Mouse (Mus musculus) inflammation-experienced regulatory T-cells, adult 6 months (primary cell): Measurements from ENCODE around the gene Nckap5. TPM values are rescaled to one million over a fixed set of nuclear protein-coding genes. Genes with fewer than 3 reads are reported as not detected.

ENCODE experiments used
- ATAC-seq: one replicate; pipeline ENCODE4 v1.8.0; 2017
- polyA plus RNA-seq, 3 experiments: library from polyadenylated mRNA; unstranded; fragments of 100-300 nt; shearing (Covaris generic); gene quantifications; one replicate each; pipeline ENCODE4 v1.2.1; 2017

Gene Nckap5
- polyA plus RNA-seq, 3 experiments from 2014 or later, result 0.18 to 1.2 (median 1.1) TPM

GRCm38 (mm10) chr1:125984570-125984969 is 846.0 kb downstream of the Nckap5 start:
- ATAC-seq, result no peak

GRCm38 (mm10) chr1:125974649-125975048 is 856.0 kb downstream of the Nckap5 start:
- ATAC-seq, result no peak

DNA sequence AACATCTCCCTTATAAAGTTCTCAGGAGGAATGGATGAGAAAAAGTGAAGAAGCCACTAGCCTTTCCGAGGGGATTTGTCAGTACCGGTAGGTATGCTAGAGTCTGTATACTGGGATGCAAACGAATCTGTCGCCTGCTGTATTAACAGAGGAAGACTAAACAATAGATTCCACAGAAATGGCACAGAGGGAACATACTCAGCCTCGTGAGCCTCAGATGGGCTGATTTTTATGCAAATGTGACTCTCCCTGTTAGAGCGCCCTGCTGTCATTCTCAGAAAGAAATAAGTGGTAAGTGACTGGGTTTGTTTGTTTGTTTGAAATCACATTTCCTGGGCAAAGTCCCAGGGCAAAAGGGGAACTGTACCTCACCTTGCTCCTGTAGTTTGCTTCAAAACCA is 858.7 kb downstream of the Nckap5 start:
- ATAC-seq, result no peak

DNA sequence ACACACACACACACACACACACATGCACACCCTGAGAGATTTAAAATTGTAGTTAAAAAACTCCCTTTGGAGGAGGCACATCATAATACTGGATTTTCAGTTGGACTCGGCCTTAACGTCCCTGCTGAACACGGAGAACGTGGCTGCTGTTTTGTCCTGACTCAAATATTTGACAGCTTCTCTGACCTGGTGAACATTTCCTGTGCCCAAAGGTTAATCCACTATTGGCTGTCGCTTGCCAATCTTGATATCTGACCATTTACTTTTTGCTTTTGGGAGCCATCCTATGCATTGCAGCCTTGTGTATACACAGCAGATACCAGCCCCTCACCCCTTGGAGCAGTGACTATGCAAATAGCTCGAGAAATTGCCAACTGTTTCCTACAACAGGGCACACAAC is 862.9 kb downstream of the Nckap5 start:
- no peak for ATAC-seq

- no peak for ATAC-seq
Observed at GRCm38 (mm10) chr1:125951026-125951425, 879.6 kb downstream of the Nckap5 start.

DNA sequence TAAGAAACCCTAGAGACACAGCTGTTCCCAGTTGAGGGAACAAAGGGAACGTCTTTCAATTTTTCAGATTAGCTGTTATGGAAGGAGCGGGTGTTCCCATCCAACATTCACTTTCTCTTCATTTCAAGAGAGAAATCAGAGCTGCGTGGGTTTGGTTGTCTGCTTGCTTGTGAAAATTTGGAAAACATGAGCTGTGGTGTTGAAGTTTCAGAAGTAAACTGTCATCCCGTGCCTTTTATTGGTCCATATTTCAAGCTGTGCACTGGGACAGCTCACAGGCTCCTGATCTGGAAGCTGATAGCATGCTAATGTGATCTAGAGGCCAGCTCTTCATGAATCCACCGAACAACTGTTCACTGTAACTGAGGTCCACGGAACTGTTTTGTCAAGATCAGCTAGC is 881.5 kb downstream of the Nckap5 start:
- no peak for ATAC-seq

DNA sequence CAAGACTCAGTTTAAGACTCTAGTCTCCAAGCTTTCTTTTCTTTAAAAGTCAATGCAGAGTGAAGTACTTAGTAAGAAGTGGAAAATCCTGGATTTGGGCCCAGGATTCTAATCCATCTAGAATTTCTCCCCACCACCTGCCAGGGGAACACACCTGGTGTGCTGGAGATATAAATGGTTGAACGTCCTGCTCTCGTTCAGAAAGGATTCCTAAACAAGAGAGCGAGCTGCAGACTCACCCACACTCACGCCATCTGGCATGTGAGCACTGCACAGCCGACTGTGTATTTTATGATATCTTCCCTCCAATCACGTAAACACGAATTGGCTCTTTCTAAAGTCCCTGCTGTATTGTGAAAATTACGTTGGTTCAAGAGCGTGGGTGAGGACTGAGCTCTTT is 885.5 kb downstream of the Nckap5 start:
- ATAC-seq, result no peak

GRCm38 (mm10) chr1:125943305-125943704 is 887.3 kb downstream of the Nckap5 start:
- ATAC-seq, result no peak

- no peak for ATAC-seq
Observed at GRCm38 (mm10) chr1:125925486-125925885, 905.1 kb downstream of the Nckap5 start.

GRCm38 (mm10) chr1:125923062-125923461 is 907.5 kb downstream of the Nckap5 start:
- ATAC-seq, result no peak

GRCm38 (mm10) chr1:125920696-125921095 is 909.9 kb downstream of the Nckap5 start:
- ATAC-seq, result no peak

DNA sequence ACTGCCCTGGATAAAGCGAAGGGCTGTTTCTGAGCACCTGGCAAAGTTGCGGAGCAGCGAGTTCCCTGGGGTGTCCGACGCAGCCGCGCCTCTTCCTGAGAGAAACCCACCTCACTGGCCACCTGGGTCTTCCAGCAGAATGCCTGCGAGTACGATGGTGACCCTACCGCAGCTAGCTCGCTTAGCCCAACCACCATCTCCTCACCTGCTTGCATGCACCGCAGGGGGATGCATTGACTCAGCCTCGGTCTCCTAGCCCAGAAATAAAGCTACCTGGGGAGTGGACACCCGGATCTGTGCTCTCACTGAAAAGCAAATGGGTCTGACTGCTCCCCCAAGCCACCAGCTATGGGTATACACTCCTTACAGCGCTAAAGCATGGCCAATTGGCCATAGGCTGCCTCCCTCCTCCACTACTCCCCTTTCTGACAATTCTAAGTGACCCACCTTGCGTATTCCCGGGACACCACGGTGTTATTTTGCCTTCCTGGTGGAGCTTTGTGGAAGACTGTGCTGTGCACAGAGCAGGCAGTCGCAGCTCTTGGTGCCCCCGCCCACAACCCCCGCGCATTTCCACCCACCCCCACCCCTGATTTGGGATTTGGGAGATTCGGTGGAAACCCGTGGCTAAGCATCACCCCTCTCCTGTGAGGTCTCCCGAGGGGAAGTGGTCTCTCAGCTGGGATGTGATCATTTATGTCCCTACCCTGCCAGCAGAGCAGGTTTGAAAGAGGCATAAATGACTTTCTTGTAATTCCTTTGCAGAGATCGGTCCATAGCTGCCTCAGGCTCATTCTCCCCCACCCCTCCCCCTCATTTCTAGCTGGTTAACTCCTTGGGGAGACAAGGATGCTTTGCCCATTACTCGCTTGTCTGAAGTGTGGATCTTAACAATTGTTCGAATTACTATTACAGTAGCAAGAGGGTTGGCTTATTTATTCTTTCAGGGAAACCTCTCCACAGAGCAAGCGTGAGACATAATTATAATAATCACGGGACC is 917.7 kb downstream of the Nckap5 start, which contains the start of gene Lypd1:
TSS of gene Lypd1 (minus strand) at position 501 of the 1,000 bp plus-strand sequence.
- ATAC-seq, result no peak

DNA sequence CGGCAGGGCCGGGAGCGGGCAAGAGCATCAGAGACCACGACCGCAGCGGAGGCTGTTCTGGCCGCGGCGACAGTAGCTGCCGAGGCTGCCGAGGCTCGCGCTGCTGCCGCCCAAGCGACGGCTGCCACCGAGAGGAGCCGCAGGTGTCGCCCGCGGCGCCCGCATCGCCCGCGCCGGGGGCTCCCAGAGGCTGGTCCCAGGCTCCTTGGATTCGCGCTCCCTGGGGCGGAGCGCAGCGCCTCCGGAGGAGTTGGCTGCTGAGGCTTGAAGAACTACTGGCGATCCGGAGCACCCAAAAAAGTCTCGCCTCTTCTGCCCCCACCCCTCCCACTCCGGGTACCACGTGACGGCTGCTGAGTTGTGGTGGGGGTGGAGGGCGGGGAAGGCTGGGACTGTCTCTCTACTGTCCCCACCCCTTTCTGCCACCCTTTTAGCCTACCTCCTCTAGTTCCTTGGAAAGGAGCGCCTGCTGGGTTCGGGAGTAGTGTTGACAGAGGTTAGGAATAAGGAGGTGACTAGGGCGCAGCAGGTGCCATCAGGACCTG is 918.6 kb downstream of the Nckap5 start:
- ATAC-seq, result no peak

- no peak for ATAC-seq
Observed at GRCm38 (mm10) chr1:125911337-125911900, 919.2 kb downstream of the Nckap5 start.

DNA sequence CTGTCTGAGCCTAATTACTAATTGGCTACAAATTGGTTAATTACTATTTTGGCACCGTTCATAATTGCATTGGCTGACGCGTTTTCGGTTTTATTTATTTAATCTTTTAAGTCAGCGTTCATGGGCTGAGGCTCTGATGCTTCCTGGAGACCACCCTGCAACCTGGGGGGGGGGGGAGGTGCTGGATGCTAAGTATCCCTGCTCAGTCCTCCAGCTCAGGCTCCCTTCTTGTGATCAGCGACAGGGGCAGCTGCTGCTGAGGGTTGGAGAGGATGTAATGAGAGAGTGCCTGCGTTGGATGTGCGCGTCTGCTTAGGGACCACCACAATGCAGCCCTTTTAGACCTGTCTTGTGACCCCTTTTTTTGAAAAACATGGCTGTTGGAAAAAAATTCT is 919.7 kb downstream of the Nckap5 start:
- ATAC-seq, result no peak

DNA sequence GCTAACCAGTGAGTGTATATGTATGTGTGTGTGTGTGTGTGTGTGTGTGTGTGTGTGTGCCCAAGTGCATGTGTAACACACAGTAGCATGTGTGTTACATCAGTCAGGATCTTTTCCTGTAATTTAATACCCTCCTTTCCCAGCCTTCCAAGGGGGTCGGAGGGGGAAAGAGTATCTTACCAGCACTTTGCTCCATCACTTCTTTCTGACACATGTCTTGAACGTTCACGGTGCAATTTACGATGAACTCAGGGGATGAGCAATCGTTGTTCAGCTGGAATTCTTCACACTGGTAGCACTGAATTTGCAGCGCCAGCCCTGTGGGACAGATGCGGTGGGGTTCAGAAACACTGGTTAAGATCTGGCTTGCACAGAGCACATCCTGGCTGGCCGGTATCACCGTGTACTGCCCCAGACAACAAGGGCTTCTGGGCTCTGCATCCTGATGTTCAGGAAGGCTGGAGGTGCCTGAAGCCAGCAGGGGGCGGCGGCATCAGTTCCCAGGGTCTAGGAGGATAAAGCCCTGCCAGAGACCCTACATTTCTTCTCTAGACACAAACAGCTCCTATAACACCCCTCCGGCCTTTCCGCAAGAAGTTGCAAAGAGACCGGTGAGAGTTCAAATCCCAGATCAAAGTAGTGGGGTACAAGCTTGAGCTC is 920.3 kb downstream of the Nckap5 start:
- ATAC-seq, result no peak

DNA sequence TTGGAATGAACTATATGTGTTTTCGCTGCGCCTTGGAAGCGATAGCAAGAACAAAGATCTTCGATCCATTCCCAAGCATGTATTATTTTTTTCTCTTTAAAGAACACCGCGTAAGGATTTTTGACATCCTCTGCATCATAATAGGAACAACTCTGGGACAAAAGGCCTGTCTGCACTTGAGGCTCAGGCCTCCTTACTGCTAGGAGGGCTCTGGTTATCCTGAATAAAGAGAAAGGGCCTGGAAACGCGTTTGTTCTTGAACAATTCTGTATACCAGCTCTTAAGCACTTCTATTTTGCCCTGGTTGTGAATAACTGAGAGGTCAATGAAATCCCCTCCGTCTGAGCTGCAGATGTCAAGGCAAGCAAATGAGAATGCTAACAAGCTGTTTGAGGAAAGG is 937.4 kb downstream of the Nckap5 start:
- ATAC-seq, result no peak

DNA sequence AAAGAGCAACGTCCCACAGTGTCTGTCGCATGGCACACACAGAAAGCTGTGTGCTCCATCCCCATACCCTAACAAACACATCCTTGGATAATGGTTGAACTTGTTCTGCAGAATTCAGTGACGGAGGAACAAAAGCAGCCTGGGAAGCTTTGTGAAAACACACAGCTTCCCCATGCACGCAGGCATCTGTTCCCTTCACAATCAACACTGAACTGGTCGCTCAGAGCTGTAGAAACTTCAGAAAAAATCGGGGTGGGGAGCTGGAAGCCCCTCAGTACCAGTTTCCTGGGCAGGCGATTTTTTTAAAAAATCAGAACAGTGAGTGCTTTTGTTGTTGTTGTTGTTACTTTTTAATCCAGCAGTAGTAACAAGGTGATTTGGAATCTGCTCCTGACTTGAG is 960.5 kb downstream of the Nckap5 start:
- ATAC-seq, result no peak
